Mouse (Mus musculus) cerebellum, adult 8-10 months (tissue): Measurements from ENCODE around the gene Myom1.

Source experiments
- DNase-seq: peaks from one replicate; pipeline ENCODE4 v3.0.0; 2022

Myom1 gene

GRCm38 (mm10) chr17:71110753-71111265 lies 108.4 kb downstream of the Myom1 start:
- DNase-seq: no peak

DNA sequence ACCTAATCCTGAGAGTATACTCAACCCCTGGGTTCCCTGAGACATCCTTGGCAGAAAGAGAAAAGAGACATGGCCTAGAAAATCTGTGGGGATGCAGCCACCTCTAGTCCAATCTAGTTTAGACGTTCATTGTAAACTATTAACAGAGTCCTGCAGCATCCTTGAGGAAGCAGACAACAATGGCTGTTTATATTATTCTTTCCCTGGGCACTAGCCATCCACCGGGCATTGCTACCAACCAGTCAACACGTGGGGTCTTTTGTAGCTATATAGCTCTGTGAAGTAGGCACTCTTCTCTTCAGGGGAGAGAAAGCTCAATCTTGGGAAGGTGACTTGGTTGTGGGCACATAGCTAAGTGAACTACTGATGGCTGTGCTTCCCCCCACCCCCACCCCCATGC lies 110.3 kb downstream of the Myom1 start:
- DNase-seq: no peak

DNA sequence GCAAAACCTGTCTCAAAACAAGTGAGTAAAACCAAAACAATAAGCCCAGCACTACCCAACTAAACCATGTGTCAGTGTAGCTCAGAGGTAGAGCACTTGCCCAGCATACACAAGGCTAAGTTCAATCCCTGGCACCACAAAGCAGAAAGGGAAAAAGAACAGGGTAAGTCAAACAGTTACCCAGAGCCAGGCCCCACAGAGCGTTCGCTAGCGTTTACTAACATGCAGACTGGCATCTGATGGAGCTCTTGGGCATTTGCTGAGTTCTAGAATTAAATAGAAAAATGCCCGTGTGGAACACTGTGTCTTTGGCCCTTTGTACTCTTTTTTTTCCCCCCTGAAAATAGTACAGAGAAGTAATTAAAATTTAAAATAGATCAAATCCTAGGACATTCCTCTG lies 111.8 kb downstream of the Myom1 start:
- DNase-seq: no peak

GRCm38 (mm10) chr17:71117956-71118355 lies 115.5 kb downstream of the Myom1 start:
- no peak for DNase-seq

DNA sequence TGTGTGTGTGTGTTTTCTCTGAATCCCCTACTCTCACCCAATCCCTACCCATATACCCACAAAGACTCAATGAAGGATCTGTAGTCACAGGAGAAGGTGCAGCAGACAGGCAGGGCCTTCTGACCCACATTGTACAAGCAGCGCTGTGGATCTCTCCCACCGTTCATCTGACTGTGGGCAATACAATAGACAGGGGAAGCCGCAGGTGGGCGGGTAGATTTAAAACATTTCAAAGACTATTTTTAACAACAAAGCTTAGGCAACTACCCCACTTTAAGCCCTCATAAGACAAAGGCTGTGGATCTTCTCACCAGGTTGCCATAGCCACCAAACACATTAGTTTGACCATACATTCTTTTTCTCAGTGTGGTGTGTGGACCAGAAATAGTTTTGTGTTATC lies 116.2 kb downstream of the Myom1 start:
- DNase-seq: no peak

DNA sequence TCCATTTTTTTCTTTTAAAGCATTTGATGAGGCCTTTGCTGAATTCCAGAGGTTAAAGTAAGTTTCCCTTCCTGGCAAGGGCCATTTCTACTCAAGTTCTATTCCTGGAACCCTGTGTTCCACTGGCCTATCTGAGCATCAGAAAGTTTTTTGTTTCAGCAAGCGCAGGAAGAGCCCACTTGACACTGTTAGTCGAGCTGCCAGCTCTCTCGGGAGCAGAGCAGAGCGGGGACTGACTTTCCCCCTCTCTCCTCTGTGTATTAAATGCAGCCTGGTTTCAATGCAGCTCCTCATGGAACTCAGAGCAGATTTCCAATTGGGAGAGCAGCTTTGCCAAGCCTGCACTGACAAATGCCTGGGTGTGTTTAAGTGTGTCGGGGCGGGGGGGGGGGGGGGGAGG lies 118.2 kb downstream of the Myom1 start:
- DNase-seq: no peak

- DNase-seq: no peak
Measured at GRCm38 (mm10) chr17:71124061-71124670, 121.7 kb downstream of the Myom1 start.

DNA sequence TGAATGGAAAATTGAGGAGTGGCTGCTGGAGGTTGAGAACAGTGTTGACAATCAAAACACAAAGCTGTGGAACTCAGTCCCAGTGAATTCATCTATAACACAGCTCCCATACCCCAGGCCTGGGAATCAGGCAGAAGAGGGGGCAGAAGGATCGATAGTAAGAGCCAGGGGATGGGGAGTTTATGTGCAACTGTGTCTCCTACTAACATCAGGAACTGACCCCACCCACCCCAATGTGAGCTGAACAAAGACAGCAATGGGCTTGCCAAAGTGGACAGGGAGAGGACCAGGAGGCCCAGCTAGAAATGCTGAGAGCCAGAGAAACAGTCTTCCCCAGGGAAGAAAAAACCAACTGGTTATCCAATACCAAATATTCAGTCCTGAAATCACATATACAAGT lies 122.2 kb downstream of the Myom1 start:
- no peak for DNase-seq

GRCm38 (mm10) chr17:71125519-71125918 lies 123.1 kb downstream of the Myom1 start:
- no peak for DNase-seq

DNA sequence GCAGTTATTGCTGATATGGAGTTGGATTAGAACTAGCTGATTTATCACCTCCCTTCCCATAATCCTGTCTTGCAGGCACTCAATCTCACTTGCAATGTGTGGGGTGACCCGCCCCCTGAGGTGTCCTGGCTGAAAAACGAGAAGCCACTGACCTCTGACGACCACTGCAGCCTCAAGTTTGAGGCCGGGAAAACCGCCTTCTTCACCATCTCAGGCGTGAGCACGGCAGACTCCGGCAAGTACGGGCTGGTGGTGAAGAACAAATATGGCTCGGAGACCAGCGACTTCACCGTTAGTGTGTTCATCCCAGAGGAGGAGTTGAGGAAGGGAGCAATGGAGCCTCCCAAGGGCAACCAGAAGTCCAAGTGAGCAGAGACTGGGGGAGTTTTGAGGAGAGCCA lies 123.6 kb downstream of the Myom1 start:
- no peak for DNase-seq

GRCm38 (mm10) chr17:71127464-71128110 lies 125.2 kb downstream of the Myom1 start:
- DNase-seq: no peak

DNA sequence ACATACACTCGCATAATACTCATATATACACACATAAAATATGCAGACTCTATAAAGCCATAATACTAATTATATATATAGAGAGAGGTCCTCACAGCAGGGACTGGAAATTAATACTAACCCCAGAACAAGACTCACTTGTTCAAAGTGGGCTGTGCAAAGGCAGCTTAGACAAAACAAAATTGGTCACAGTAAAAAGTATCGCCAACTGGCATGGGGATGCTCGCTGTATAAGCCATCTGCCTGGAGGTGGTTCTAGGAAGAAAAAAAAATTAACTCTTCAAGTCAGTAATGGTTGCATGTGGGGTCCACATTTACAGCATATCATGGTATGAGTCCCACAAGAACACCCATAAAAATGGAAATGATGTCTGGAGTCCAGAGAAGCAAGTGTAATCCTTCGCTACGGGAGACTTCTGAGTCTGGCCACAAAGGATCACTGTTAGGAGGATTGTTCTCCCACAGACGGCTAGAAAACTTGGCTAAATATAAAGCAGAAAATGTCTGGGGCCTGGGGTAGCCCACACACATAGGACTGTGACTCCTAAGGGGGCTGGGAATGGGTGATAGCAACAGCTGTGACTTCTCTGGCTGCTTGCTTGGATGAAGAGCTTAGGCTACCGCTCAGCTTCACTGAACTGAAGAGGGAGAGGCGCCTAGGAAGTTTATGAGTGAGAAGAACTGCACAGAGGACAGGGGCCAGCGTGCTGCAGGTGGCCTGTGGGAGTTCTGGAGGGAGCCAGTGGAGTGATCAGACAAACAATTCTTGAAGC lies 127.2 kb downstream of the Myom1 start:
- DNase-seq: no peak

DNA sequence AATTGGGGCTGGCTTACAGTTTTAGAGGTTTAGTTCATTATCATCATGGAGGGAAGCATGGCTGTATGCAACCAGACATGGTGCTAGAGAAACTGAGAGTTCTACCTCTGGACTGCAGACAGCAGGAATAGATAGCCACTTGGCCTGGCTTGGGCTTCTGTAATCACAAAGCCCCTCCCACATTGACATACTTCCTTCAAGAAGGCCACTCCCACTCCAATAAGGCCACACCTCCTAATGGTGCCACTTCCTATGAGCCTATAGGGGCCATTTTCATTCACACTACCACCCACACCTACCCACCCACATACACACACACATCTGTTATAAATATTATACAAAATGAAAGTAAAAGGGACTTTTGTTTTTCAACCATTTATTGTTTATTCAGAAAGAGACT lies 129.8 kb downstream of the Myom1 start:
- DNase-seq: no peak

DNA sequence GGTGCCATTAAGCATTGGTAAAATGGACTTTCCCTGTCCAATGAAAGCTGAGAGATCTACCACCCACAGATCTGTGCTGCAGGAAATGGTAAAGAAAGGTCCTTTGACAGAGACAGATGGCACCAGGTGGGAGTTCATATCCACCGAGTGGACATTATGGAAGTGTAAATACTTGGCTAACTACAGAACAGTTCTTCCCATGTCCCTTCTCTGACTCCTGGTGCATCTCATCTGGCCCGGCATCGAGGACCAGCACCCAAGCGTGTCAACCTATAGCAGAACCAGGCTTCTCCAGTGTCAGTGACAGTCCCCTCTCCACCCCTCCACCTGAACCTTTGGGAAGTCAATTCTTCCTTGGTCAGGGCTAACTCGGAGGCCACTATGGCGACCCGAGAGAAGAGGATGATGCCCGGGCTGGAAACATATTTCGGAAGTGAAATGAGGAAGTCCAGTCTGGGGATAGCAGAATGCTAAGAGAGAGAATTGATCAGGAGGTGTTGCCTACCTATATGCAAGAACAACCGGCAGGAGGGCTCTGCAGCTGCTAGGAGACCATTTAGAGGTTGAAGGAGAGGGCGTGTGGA lies 130.5 kb downstream of the Myom1 start:
- DNase-seq: no peak

GRCm38 (mm10) chr17:71134441-71134955 lies 132.1 kb downstream of the Myom1 start:
- DNase-seq: no peak

DNA sequence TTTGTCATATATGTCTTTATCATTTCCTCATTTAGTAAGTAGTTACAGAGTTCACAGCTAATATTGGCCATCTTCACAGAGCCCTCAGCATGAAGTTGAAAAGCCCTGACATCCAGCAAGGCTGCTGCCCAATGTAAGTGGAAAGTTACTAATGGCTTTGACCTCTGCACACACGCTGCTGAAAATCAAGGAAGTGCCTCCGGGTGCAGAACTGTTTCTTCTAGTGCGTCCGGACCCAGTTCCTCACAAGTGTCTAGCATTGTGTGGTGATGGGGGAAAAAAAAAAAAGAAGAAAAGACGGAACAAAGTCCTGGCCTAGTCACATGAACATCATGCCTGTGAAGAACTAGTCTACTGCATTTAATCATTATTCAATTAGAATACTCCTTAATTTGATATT lies 132.7 kb downstream of the Myom1 start:
- DNase-seq: no peak

GRCm38 (mm10) chr17:71135866-71136265 lies 133.4 kb downstream of the Myom1 start:
- no peak for DNase-seq

DNA sequence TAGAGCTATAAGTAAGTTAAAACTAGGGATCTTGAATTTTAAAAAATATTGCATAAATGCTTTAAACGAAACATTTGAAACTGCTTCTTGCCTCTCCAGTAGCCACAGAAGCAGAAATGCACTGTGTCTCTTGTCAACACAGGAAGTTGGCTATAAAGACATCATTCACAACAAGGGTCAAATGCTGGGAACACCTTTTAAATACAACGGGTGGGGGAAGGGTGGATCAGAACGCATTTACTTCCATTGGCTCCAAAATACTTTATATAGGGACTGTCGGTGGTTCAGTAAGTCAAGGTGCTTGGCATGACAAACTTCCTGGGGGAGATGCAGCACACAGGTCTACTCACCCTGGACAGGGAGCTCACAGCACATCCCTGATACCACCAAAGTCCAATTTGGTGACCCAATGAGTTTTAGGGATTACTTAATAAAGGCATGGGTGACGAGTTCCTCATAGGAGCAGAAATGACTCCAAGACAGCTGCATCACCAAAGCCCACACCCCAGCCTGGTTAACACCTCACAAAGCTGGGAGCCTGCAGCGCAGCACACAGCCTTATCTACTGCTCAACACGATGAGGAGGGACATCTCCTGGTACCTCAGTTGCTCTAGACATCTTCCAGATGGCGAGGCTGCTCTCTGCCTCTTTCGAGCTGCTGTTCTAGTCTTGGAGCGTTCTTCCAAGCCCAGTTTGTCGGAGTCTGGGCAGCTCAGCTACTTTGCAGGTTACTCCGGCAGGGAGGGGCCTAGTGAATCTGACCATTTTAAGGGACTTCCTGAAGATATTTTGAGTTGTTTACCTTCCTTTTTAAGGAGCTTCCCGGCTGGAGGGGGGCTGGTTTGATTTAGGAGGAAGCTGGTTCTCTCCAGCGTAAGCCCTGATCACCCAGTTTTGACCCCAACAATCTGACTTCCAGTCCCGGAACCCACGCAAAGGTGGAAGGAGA lies 134.2 kb downstream of the Myom1 start:
- DNase-seq: no peak

DNA sequence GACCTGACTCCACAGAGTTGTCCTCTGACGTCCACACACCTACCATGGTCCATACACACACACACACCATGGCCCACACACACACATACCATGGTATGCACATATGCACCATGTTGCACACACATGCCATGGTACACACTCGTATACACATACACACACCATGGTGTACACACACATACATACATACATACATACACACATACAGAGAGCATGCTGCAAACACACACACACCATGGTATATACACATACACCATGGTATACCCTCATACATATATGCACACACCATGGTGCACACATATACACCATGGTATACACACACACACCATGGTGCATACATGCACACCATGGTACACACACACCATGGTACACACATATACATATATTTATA lies 134.9 kb downstream of the Myom1 start:
- no peak for DNase-seq

- no peak for DNase-seq
Measured at GRCm38 (mm10) chr17:71142068-71142467, 139.6 kb downstream of the Myom1 start.

DNA sequence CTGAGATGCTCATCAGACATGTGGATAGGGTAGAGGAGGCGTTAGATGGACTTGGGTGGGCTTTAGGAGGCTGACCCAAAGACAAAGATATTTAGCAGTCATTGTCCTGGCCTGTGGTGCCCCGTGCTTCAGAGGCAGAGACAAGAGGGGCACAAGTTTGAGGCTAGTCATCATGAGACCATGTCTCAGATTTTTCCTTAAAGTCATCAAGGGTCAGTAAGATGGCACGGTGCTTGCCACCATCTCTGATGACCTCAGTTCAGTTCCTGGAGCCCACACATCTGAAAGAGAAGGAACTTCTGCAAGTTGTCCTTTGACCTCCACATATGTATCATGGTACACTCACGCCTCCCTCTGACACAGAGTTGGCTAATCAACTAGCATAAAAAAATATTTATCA lies 140.7 kb downstream of the Myom1 start:
- no peak for DNase-seq
